Mouse (Mus musculus) hindbrain, embryonic 10.5 days (tissue): ENCODE data around the gene Vezt. TPM values are rescaled to one million over a fixed set of nuclear protein-coding genes. Genes with fewer than 3 reads are reported as not detected.
A peak's percentile ranks its signal among the peaks of the same experiment; 100 is the strongest.

ENCODE experiments used
- DNase-seq: peaks from one replicate; pipeline ENCODE4 v3.0.0-alpha.2; 2017; ENCODE audit warnings: low spot score
- H3K27ac ChIP-seq: fragments of 300-500 bp; sonication (generic); 2 replicates; pipeline ENCODE4 v1.5.1; 2016; ENCODE audit warnings: mild to moderate bottlenecking, moderate library complexity
- H3K27me3 ChIP-seq: fragments of 300-500 bp; sonication (generic); 2 replicates; pipeline ENCODE4 v1.6.1; 2016; ENCODE audit warnings: mild to moderate bottlenecking; ENCODE audit not compliant: poor library complexity, insufficient read depth, severe bottlenecking
- H3K36me3 ChIP-seq: fragments of 300-500 bp; sonication (generic); 2 replicates; pipeline ENCODE4 v1.6.1; 2016; ENCODE audit warnings: mild to moderate bottlenecking, moderate library complexity
- H3K4me1 ChIP-seq: fragments of 300-500 bp; sonication (generic); replicated peaks from 2 replicates; pipeline ENCODE4 v1.6.1; 2016; ENCODE audit warnings: mild to moderate bottlenecking
- H3K4me3 ChIP-seq: fragments of 300-500 bp; sonication (generic); 2 replicates; pipeline ENCODE4 v1.5.1; 2016; ENCODE audit warnings: mild to moderate bottlenecking, moderate library complexity
- H3K9me3 ChIP-seq: fragments of 300-500 bp; sonication (generic); 2 replicates; pipeline ENCODE4 v1.6.1; 2016; ENCODE audit warnings: mild to moderate bottlenecking, moderate library complexity
- WGBS: fragments of 180-500 bp; shearing (Covaris S2); methylation state at CpG from one replicate; pipeline ENCODE4 v1.1.7; 2016; 5-methylcytosine and 5-hydroxymethylcytosine counted together
- polyA plus RNA-seq: library from polyadenylated mRNA; unstranded; fragments of >200 nt; fragmentation: Nextera tagmentation; extraction: Ambion mirVana; gene quantifications from 2 replicates; pipeline ENCODE4 v1.2.1, GENCODE M21; 2016

Gene Vezt
- polyA plus RNA-seq, 1 experiment from 2014 or later = 35.6 TPM

- Histone ChIP-seq H3K9me3 (no peaks in the 10 kb centered on the region), H3K36me3 (peaks cover 93% of the 10 kb centered on the region), H3K27ac (no peak overlapping the region), H3K4me1 (no peaks in the 10 kb centered on the region), H3K27me3 (no peaks in the 10 kb centered on the region), H3K4me3 (no peak overlapping the region)
- 94% methylated on average over 10 of the region's 10 CpGs for WGBS
- DNase-seq = no peak
These were observed 41.5 kb downstream of the Vezt start for GRCm38 (mm10) chr10:93994136-93994535.

- DNase-seq = no peak
- Histone ChIP-seq H3K4me3 (no peak overlapping the region), H3K27ac (no peak overlapping the region), H3K4me1 (no peaks in the 10 kb centered on the region), H3K27me3 (no peaks in the 10 kb centered on the region), H3K36me3 (peaks cover 76% of the 10 kb centered on the region), H3K9me3 (no peaks in the 10 kb centered on the region)
These were observed 50.3 kb downstream of the Vezt start for GRCm38 (mm10) chr10:93985357-93985756.

GRCm38 (mm10) chr10:93969306-93969705 lies 66.3 kb downstream of the Vezt start:
- H3K4me3 ChIP-seq = no peak overlapping the region
- no peak overlapping the region for H3K27ac ChIP-seq
- H3K9me3 ChIP-seq = no peaks in the 10 kb centered on the region
- peak; percentile 29 for DNase-seq
- H3K27me3 ChIP-seq = no peaks in the 10 kb centered on the region
- H3K36me3 ChIP-seq = peaks cover 56% of the 10 kb centered on the region
- WGBS = 18% methylated on average over 10 of the region's 10 CpGs
- H3K4me1 ChIP-seq = peaks cover 17% of the 10 kb centered on the region

GRCm38 (mm10) chr10:93967486-93967885 lies 68.1 kb downstream of the Vezt start:
- Histone ChIP-seq H3K4me3 (no peak overlapping the region), H3K27me3 (no peaks in the 10 kb centered on the region), H3K27ac (no peak overlapping the region), H3K4me1 (peaks cover 17% of the 10 kb centered on the region), H3K9me3 (no peaks in the 10 kb centered on the region), H3K36me3 (peaks cover 44% of the 10 kb centered on the region)
- no peak for DNase-seq

GRCm38 (mm10) chr10:93954023-93954422 lies 81.6 kb downstream of the Vezt start:
- Histone ChIP-seq H3K4me3 (no peak overlapping the region), H3K27me3 (no peaks in the 10 kb centered on the region), H3K27ac (no peak overlapping the region), H3K9me3 (no peaks in the 10 kb centered on the region), H3K4me1 (no peaks in the 10 kb centered on the region), H3K36me3 (no peaks in the 10 kb centered on the region)
- 89% methylated on average over 3 of the region's 3 CpGs for WGBS
- no peak for DNase-seq

GRCm38 (mm10) chr10:93953504-93953903 lies 82.1 kb downstream of the Vezt start:
- WGBS = 92% methylated on average over 7 of the region's 7 CpGs
- no peaks in the 10 kb centered on the region for H3K36me3 ChIP-seq
- no peaks in the 10 kb centered on the region for H3K9me3 ChIP-seq

GRCm38 (mm10) chr10:93950991-93951390 lies 84.6 kb downstream of the Vezt start:
- Histone ChIP-seq H3K27ac (no peak overlapping the region), H3K4me1 (no peaks in the 10 kb centered on the region; the same call in 1 of the 2 replicates), H3K9me3 (no peaks in the 10 kb centered on the region), H3K27me3 (no peaks in the 10 kb centered on the region), H3K4me3 (no peak overlapping the region), H3K36me3 (no peaks in the 10 kb centered on the region)
- 92% methylated on average over 3 of the region's 3 CpGs for WGBS
- no peak for DNase-seq

More at GRCm38 (mm10) chr10:93953504-93953903, 82.1 kb downstream of the Vezt start:
- Histone ChIP-seq H3K4me1 (no peaks in the 10 kb centered on the region), H3K27me3 (no peaks in the 10 kb centered on the region), H3K27ac (no peak overlapping the region), H3K4me3 (no peak overlapping the region)
- no peak for DNase-seq

- Histone ChIP-seq H3K9me3 (no peaks in the 10 kb centered on the region), H3K27ac (no peak overlapping the region), H3K36me3 (no peaks in the 10 kb centered on the region), H3K27me3 (no peaks in the 10 kb centered on the region), H3K4me3 (no peak overlapping the region), H3K4me1 (no peaks in the 10 kb centered on the region; the same call in 1 of the 2 replicates)
- no peak for DNase-seq
- 93% methylated on average over 2 of the region's 2 CpGs for WGBS
These were observed 85.7 kb downstream of the Vezt start for GRCm38 (mm10) chr10:93949921-93950320.

- 74% methylated on average over 9 of the region's 9 CpGs for whole genome bisulfite sequencing
- no peaks in the 10 kb centered on the region for H3K9me3 ChIP-seq
- H3K27ac ChIP-seq = no peak overlapping the region
- H3K4me1 ChIP-seq = no peaks in the 10 kb centered on the region; the same call in 1 of the 2 replicates
- H3K36me3 ChIP-seq = no peaks in the 10 kb centered on the region
- DNase-seq = no peak
- H3K27me3 ChIP-seq = no peaks in the 10 kb centered on the region
- no peak overlapping the region for H3K4me3 ChIP-seq
These were observed 89.6 kb downstream of the Vezt start for GRCm38 (mm10) chr10:93945843-93946499.

- 56% methylated on average over 4 of the region's 4 CpGs for WGBS
- no peak for DNase-seq
These were observed 90.3 kb downstream of the Vezt start for GRCm38 (mm10) chr10:93945364-93945763.

GRCm38 (mm10) chr10:93944241-93944640 lies 91.4 kb downstream of the Vezt start:
- H3K27ac ChIP-seq = no peak overlapping the region
- WGBS = 60% methylated on average over 5 of the region's 5 CpGs
- no peaks in the 10 kb centered on the region; the same call in 1 of the 2 replicates for H3K4me1 ChIP-seq
- H3K27me3 ChIP-seq = no peaks in the 10 kb centered on the region
- no peaks in the 10 kb centered on the region for H3K36me3 ChIP-seq
- H3K9me3 ChIP-seq = no peaks in the 10 kb centered on the region
- no peak for DNase-seq
- no peak overlapping the region for H3K4me3 ChIP-seq

More at GRCm38 (mm10) chr10:93945364-93945763, 90.3 kb downstream of the Vezt start:
- H3K36me3 ChIP-seq = no peaks in the 10 kb centered on the region
- no peaks in the 10 kb centered on the region for H3K9me3 ChIP-seq
- H3K27me3 ChIP-seq = no peaks in the 10 kb centered on the region
- no peak overlapping the region for H3K27ac ChIP-seq
- no peak overlapping the region for H3K4me3 ChIP-seq
- no peaks in the 10 kb centered on the region; the same call in 1 of the 2 replicates for H3K4me1 ChIP-seq

GRCm38 (mm10) chr10:93940279-93940678 lies 95.3 kb downstream of the Vezt start:
- Histone ChIP-seq H3K36me3 (no peaks in the 10 kb centered on the region), H3K27me3 (no peaks in the 10 kb centered on the region), H3K9me3 (no peaks in the 10 kb centered on the region), H3K4me1 (no peaks in the 10 kb centered on the region), H3K4me3 (no peak overlapping the region), H3K27ac (no peak overlapping the region)
- DNase-seq = no peak
- WGBS = 87% methylated on average over 5 of the region's 5 CpGs

- no peak overlapping the region for H3K27ac ChIP-seq
- no peak for DNase-seq
- H3K4me1 ChIP-seq = no peaks in the 10 kb centered on the region
- H3K9me3 ChIP-seq = no peaks in the 10 kb centered on the region
- WGBS = 92% methylated on average over 8 of the region's 8 CpGs
- no peaks in the 10 kb centered on the region for H3K27me3 ChIP-seq
- no peak overlapping the region for H3K4me3 ChIP-seq
- H3K36me3 ChIP-seq = no peaks in the 10 kb centered on the region
These were observed 95.9 kb downstream of the Vezt start for GRCm38 (mm10) chr10:93939676-93940075.

GRCm38 (mm10) chr10:93938844-93939271 lies 96.8 kb downstream of the Vezt start:
- H3K4me3 ChIP-seq = no peak overlapping the region
- no peaks in the 10 kb centered on the region for H3K9me3 ChIP-seq
- 93% methylated on average over 20 of the region's 20 CpGs for whole genome bisulfite sequencing
- H3K4me1 ChIP-seq = no peaks in the 10 kb centered on the region
- H3K27ac ChIP-seq = no peak overlapping the region
- H3K27me3 ChIP-seq = no peaks in the 10 kb centered on the region
- DNase-seq = no peak
- H3K36me3 ChIP-seq = no peaks in the 10 kb centered on the region
